Mouse (Mus musculus) bone marrow macrophage, adult 2 months (primary cell): Measurements from ENCODE around the gene Bpifc.

Experiments used
- CTCF ChIP-seq: IDR thresholded peaks from 2 replicates; pipeline ENCODE4 v1.5.1; 2012; ENCODE audit warnings: low read depth, mild to moderate bottlenecking, low read length, moderate library complexity
- POLR2A ChIP-seq: IDR thresholded peaks from 2 replicates; pipeline ENCODE4 v1.6.1; 2012; ENCODE audit warnings: mild to moderate bottlenecking, low read depth, low read length, borderline replicate concordance

- TF ChIP-seq CTCF = no peak
- TF ChIP-seq POLR2A = no peak
Measured at GRCm38 (mm10) chr10:86043651-86044050, 32.0 kb upstream of the Bpifc start.
